Mouse (Mus musculus): Measurements from ENCODE around the gene 1700028P14Rik. TPM values are rescaled to one million over a fixed set of nuclear protein-coding genes. Genes with fewer than 3 reads are reported as not detected.

1700028P14Rik gene
- polyA plus RNA-seq, 1 experiment from 2014 or later = 3.1 TPM

DNA sequence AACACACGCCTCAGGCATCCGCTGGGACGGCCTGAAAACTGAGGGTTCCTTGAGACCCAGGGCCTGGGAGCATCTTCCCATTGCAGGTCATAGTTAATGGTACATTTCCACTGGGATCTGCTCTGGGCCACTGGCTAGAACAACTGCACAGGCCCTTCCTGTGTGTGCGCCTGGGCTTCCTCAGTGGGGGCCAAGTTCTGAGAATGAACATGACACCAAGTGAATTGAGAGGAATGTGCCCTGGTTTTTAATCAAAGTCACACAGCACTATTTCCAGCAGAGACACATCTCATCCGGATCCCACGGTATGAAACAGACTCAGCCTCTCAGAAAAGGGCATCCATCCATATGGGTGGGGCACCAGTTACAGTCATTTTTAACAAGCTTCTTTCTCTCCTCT is 90.6 kb downstream of the 1700028P14Rik start:
- DNase-seq (ENCODE audit: low spot score) (no peak), ATAC-seq (ENCODE audit: low FRiP score) (no peak)
- H3K4me1 ChIP-seq (replicated peaks; ENCODE audit: control insufficient read depth, insufficient read depth, low read length) = no peaks in the 10 kb centered on the region
- no peaks in the 10 kb centered on the region for H3K36me3 ChIP-seq (replicated peaks; ENCODE audit: control insufficient read depth, insufficient read depth)
- H3K9me3 ChIP-seq (ENCODE audit: control insufficient read depth, low read length) = no peaks in the 10 kb centered on the region
- 83% methylated on average over 6 of the region's 6 CpGs for WGBS
- H3K27ac ChIP-seq = no peak overlapping the region
- H3K27me3 ChIP-seq (ENCODE audit: control insufficient read depth, insufficient read depth, low read length) = no peaks in the 10 kb centered on the region
- no peak overlapping the region for H3K9ac ChIP-seq
- no peak overlapping the region for H3K4me3 ChIP-seq (replicated peaks; ENCODE audit: low read length)
- no peak overlapping the region for H3K4me2 ChIP-seq (replicated peaks)

- no peak overlapping the region for H3K4me3 ChIP-seq (replicated peaks; ENCODE audit: low read length)
- H3K36me3 ChIP-seq (replicated peaks; ENCODE audit: control insufficient read depth, insufficient read depth) = no peaks in the 10 kb centered on the region
- no peak overlapping the region for H3K9ac ChIP-seq
- 79% methylated on average over 2 of the region's 2 CpGs for WGBS
- H3K4me2 ChIP-seq (replicated peaks) = no peak overlapping the region
- H3K27me3 ChIP-seq (ENCODE audit: control insufficient read depth, insufficient read depth, low read length) = no peaks in the 10 kb centered on the region
- DNase-seq (ENCODE audit: low spot score) (no peak), ATAC-seq (ENCODE audit: low FRiP score) (no peak)
- H3K4me1 ChIP-seq (replicated peaks; ENCODE audit: control insufficient read depth, insufficient read depth, low read length) = no peaks in the 10 kb centered on the region
- no peaks in the 10 kb centered on the region for H3K9me3 ChIP-seq (ENCODE audit: control insufficient read depth, low read length)
- H3K27ac ChIP-seq = no peak overlapping the region
These were observed 99.2 kb downstream of the 1700028P14Rik start for GRCm38 (mm10) chr19:23553450-23553849.

GRCm38 (mm10) chr19:23545604-23546003 is 107.0 kb downstream of the 1700028P14Rik start:
- no peak overlapping the region for H3K4me2 ChIP-seq (replicated peaks)
- H3K4me1 ChIP-seq (replicated peaks; ENCODE audit: control insufficient read depth, insufficient read depth, low read length) = no peaks in the 10 kb centered on the region
- no peak overlapping the region for H3K4me3 ChIP-seq (replicated peaks; ENCODE audit: low read length)
- ATAC-seq (ENCODE audit: low FRiP score) = no peak
- no peak overlapping the region for H3K9ac ChIP-seq
- peak; percentile 43 for DNase-seq (ENCODE audit: low spot score)
- H3K27ac ChIP-seq = no peak overlapping the region
- H3K27me3 ChIP-seq (ENCODE audit: control insufficient read depth, insufficient read depth, low read length) = no peaks in the 10 kb centered on the region
- no peaks in the 10 kb centered on the region for H3K36me3 ChIP-seq (replicated peaks; ENCODE audit: control insufficient read depth, insufficient read depth)
- H3K9me3 ChIP-seq (ENCODE audit: control insufficient read depth, low read length) = no peaks in the 10 kb centered on the region

DNA sequence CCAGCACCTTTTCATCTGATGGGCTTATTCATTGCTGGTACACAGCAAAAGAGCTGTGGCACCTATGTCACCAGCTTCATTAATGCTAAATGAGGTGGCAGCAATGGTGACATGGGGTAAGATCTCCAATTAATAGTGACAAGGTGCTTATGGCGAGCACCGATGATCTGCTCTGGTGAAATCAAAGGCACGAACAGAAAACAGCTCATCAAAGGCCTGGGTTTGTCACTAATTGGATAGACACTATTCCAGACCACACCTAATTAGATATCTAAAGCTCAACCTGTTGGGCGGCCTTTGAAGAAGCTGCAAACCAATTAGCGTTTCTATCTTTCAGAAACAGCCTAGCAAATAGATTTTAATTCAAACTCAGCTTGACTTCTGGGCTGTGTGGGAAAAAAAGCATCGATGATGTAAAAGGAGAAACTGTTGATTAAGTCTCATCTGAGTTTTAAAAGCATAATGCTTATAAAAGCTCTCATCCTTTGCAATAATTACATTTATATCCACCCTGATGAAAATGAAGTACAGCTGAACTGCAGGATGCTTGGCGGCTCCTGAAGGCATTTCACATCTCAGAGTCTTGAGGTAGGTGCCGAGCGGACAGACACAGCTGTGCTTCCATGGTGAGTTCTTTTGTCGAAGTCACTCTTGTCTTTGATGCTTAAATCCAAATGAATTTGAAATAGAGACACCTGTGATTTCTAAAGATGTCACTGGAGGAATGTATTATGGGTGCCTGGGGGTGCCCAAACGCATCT is 109.2 kb downstream of the 1700028P14Rik start:
- Histone ChIP-seq H3K27ac (no peak overlapping the region), H3K4me1 (replicated peaks; ENCODE audit: control insufficient read depth, insufficient read depth, low read length) (no peaks in the 10 kb centered on the region), H3K9me3 (ENCODE audit: control insufficient read depth, low read length) (no peaks in the 10 kb centered on the region), H3K4me3 (replicated peaks; ENCODE audit: low read length) (no peak overlapping the region), H3K36me3 (replicated peaks; ENCODE audit: control insufficient read depth, insufficient read depth) (no peaks in the 10 kb centered on the region), H3K27me3 (ENCODE audit: control insufficient read depth, insufficient read depth, low read length) (no peaks in the 10 kb centered on the region), H3K9ac (no peak overlapping the region), H3K4me2 (replicated peaks) (no peak overlapping the region)
- no peak for DNase-seq (ENCODE audit: low spot score)
- 78% methylated on average over 11 of the region's 11 CpGs for WGBS
- no peak for ATAC-seq (ENCODE audit: low FRiP score)

GRCm38 (mm10) chr19:23542759-23543158 is 109.9 kb downstream of the 1700028P14Rik start:
- ATAC-seq (ENCODE audit: low FRiP score) = no peak
- Histone ChIP-seq H3K27ac (no peak overlapping the region), H3K27me3 (ENCODE audit: control insufficient read depth, insufficient read depth, low read length) (no peaks in the 10 kb centered on the region), H3K9me3 (ENCODE audit: control insufficient read depth, low read length) (no peaks in the 10 kb centered on the region), H3K4me1 (replicated peaks; ENCODE audit: control insufficient read depth, insufficient read depth, low read length) (no peaks in the 10 kb centered on the region), H3K4me2 (replicated peaks) (no peak overlapping the region), H3K9ac (no peak overlapping the region), H3K4me3 (replicated peaks; ENCODE audit: low read length) (no peak overlapping the region), H3K36me3 (replicated peaks; ENCODE audit: control insufficient read depth, insufficient read depth) (no peaks in the 10 kb centered on the region)
- WGBS = 87% methylated on average over 4 of the region's 4 CpGs
- no peak for DNase-seq (ENCODE audit: low spot score)

DNA sequence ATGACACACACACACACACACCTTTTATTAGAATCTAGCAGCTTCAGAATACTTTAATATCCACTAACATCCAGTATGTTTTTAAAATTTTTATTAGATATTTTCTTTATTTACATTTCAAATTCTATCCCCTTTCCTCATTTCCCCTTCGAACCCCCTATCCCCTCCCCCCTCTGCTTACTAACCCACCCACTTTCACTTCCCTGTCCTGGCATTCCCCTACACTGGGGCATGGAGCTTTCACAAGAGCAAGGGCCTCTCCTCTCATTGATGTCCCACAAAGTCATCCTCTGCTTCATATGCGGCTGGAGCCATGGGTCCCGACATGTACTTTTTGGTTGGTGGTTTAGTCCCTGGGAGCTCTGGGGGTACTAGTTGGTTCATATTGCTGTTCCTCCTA is 116.9 kb downstream of the 1700028P14Rik start:
- Histone ChIP-seq H3K4me1 (replicated peaks; ENCODE audit: control insufficient read depth, insufficient read depth, low read length) (no peaks in the 10 kb centered on the region), H3K36me3 (replicated peaks; ENCODE audit: control insufficient read depth, insufficient read depth) (no peaks in the 10 kb centered on the region), H3K4me2 (replicated peaks) (no peak overlapping the region), H3K9ac (no peak overlapping the region), H3K4me3 (replicated peaks; ENCODE audit: low read length) (no peak overlapping the region), H3K9me3 (ENCODE audit: control insufficient read depth, low read length) (no peaks in the 10 kb centered on the region), H3K27me3 (ENCODE audit: control insufficient read depth, insufficient read depth, low read length) (no peaks in the 10 kb centered on the region), H3K27ac (no peak overlapping the region)
- ATAC-seq (ENCODE audit: low FRiP score) (no peak), DNase-seq (ENCODE audit: low spot score) (no peak)
- 95% methylated on average over 3 of the region's 3 CpGs for WGBS

- no peak overlapping the region for H3K27ac ChIP-seq
- no peak overlapping the region for H3K4me2 ChIP-seq (replicated peaks)
- DNase-seq (ENCODE audit: low spot score) (no peak), ATAC-seq (ENCODE audit: low FRiP score) (no peak)
- H3K4me3 ChIP-seq (replicated peaks; ENCODE audit: low read length) = no peak overlapping the region
- H3K9me3 ChIP-seq (ENCODE audit: control insufficient read depth, low read length) = no peaks in the 10 kb centered on the region
- H3K36me3 ChIP-seq (replicated peaks; ENCODE audit: control insufficient read depth, insufficient read depth) = no peaks in the 10 kb centered on the region
- H3K4me1 ChIP-seq (replicated peaks; ENCODE audit: control insufficient read depth, insufficient read depth, low read length) = no peaks in the 10 kb centered on the region
- 19% methylated on average over 4 of the region's 4 CpGs for WGBS
- no peak overlapping the region for H3K9ac ChIP-seq
- H3K27me3 ChIP-seq (ENCODE audit: control insufficient read depth, insufficient read depth, low read length) = no peaks in the 10 kb centered on the region
These were observed 120.7 kb downstream of the 1700028P14Rik start for GRCm38 (mm10) chr19:23531899-23532298.

DNA sequence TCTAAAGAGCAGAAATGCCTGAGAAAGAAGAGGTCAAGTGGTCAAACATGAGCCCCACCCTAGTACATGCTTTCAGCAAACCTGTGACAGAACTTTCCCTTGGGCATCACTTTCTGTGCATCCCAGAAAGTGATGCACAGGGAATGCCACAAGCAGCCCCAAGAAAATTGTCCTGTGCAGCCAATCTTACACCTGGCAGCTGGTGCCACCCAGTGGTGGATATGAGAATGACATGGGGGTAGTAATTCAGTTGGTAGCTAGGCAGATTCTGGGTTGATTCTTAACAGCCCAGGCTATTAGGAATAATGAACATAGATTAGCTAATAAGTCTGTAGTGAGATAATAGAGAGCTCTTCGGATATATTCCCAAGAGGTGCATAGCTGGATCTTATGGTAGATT is 128.9 kb downstream of the 1700028P14Rik start:
- Histone ChIP-seq H3K27ac (no peak overlapping the region), H3K9me3 (ENCODE audit: control insufficient read depth, low read length) (0 out of 2 replicates have a peak, but pooled peaks cover 7% of the 10 kb centered on the region), H3K4me2 (replicated peaks) (no peak overlapping the region), H3K27me3 (ENCODE audit: control insufficient read depth, insufficient read depth, low read length) (no peaks in the 10 kb centered on the region), H3K36me3 (replicated peaks; ENCODE audit: control insufficient read depth, insufficient read depth) (no peaks in the 10 kb centered on the region), H3K9ac (no peak overlapping the region), H3K4me1 (replicated peaks; ENCODE audit: control insufficient read depth, insufficient read depth, low read length) (no peaks in the 10 kb centered on the region), H3K4me3 (replicated peaks; ENCODE audit: low read length) (no peak overlapping the region)
- no peak for ATAC-seq (ENCODE audit: low FRiP score)
- 12% methylated on average over 1 of the region's 1 CpGs for WGBS
- peak; percentile 72 for DNase-seq (ENCODE audit: low spot score)

DNA sequence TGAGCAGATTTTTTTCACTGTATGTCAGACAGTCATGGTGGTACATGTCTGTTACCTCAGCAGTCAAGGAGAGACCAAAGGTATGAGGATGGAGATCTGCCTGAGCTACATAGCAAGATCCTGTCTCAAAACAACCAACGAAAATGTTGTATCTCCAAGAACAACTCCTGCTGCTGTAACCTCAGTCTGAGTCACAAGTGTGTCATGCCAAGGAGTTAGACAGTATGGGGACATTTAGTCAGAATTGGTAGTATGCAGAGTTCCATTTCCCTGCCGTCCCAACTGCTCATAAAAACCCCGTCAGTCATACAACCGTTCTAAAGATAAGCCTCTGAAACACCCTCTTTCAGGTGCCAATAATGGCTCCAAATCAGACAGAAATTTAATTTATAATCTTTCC is 130.8 kb downstream of the 1700028P14Rik start:
- H3K4me1 ChIP-seq (replicated peaks; ENCODE audit: control insufficient read depth, insufficient read depth, low read length) = no peaks in the 10 kb centered on the region
- no peak overlapping the region for H3K4me2 ChIP-seq (replicated peaks)
- no peak for ATAC-seq (ENCODE audit: low FRiP score)
- H3K9ac ChIP-seq = no peak overlapping the region
- H3K27ac ChIP-seq = no peak overlapping the region
- DNase-seq (ENCODE audit: low spot score) = no peak
- H3K4me3 ChIP-seq (replicated peaks; ENCODE audit: low read length) = no peak overlapping the region
- 89% methylated on average over 4 of the region's 4 CpGs for WGBS
- no peaks in the 10 kb centered on the region for H3K36me3 ChIP-seq (replicated peaks; ENCODE audit: control insufficient read depth, insufficient read depth)
- no peaks in the 10 kb centered on the region for H3K27me3 ChIP-seq (ENCODE audit: control insufficient read depth, insufficient read depth, low read length)
- 0 out of 2 replicates have a peak, but pooled peaks cover 7% of the 10 kb centered on the region for H3K9me3 ChIP-seq (ENCODE audit: control insufficient read depth, low read length)

DNA sequence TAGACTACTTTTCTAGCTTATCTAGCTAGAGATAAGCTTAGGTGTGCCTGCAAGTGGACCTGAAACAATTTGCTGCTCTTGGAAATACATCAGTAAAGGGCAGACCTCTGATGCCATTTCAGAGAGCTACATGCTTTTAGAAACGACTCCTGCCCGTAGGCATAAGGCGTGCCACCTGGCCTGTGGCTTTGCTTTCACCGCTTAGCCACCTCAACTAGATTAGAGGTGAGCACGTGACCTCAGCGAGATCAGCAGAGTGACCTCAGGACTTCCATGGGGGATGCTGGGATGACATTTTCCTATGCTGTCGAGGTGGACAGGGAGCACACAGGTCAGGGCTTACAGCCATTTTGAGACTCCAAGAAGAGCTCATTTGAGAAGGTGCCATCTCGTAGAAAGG is 131.5 kb downstream of the 1700028P14Rik start:
- DNase-seq (ENCODE audit: low spot score) = no peak
- no peaks in the 10 kb centered on the region for H3K27me3 ChIP-seq (ENCODE audit: control insufficient read depth, insufficient read depth, low read length)
- H3K4me1 ChIP-seq (replicated peaks; ENCODE audit: control insufficient read depth, insufficient read depth, low read length) = no peaks in the 10 kb centered on the region
- no peak overlapping the region for H3K4me2 ChIP-seq (replicated peaks)
- no peaks in the 10 kb centered on the region for H3K36me3 ChIP-seq (replicated peaks; ENCODE audit: control insufficient read depth, insufficient read depth)
- H3K9ac ChIP-seq = no peak overlapping the region
- no peaks in the 10 kb centered on the region for H3K9me3 ChIP-seq (ENCODE audit: control insufficient read depth, low read length)
- no peak for ATAC-seq (ENCODE audit: low FRiP score)
- no peak overlapping the region for H3K4me3 ChIP-seq (replicated peaks; ENCODE audit: low read length)
- 94% methylated on average over 8 of the region's 8 CpGs for WGBS
- H3K27ac ChIP-seq = no peak overlapping the region

All from hindbrain, embryonic 14.5 days (tissue).